Mouse (Mus musculus) megakaryocyte, embryonic 14.5 days (primary cell): ENCODE measurements around the gene Kif1b. TPM values are rescaled to one million over a fixed set of nuclear protein-coding genes. Genes with fewer than 3 reads are reported as not detected.
A peak's percentile ranks its signal among the peaks of the same experiment; 100 is the strongest.

Experiments
- H3K27me3 ChIP-seq: replicated peaks from 2 replicates; pipeline ENCODE3; 2012; ENCODE audit warnings: inconsistent platforms
- H3K36me3 ChIP-seq: replicated peaks from 2 replicates; pipeline ENCODE3; 2012; ENCODE audit warnings: low read length, inconsistent platforms, mixed read lengths
- H3K4me1 ChIP-seq: 2 replicates; pipeline ENCODE4 v1.6.1; 2012; ENCODE audit warnings: inconsistent platforms
- H3K4me3 ChIP-seq: replicated peaks from 2 replicates; pipeline ENCODE3; 2012; ENCODE audit warnings: moderate library complexity, mild to moderate bottlenecking, inconsistent platforms
- H3K9me3 ChIP-seq: 2 replicates; pipeline ENCODE4 v1.6.1; 2012; ENCODE audit warnings: inconsistent platforms
- FLI1 ChIP-seq: IDR thresholded peaks from 2 replicates; pipeline ENCODE4 v1.6.1; 2012; ENCODE audit warnings: low read length, inconsistent platforms, mixed read lengths
- GATA1 ChIP-seq: IDR thresholded peaks from 3 replicates; pipeline ENCODE4 v1.6.1; 2012; ENCODE audit warnings: mixed read lengths, low read length, inconsistent platforms, borderline replicate concordance
- polyA plus RNA-seq: library from polyadenylated mRNA; stranded (reverse); fragments of >175 nt; gene quantifications from 2 replicates; pipeline ENCODE4 v1.2.3, GENCODE M21; 2012; ENCODE audit warnings: low replicate concordance; ENCODE audit not compliant: insufficient read depth

Gene Kif1b
- polyA plus RNA-seq, 1 experiment = 0.87 TPM

DNA sequence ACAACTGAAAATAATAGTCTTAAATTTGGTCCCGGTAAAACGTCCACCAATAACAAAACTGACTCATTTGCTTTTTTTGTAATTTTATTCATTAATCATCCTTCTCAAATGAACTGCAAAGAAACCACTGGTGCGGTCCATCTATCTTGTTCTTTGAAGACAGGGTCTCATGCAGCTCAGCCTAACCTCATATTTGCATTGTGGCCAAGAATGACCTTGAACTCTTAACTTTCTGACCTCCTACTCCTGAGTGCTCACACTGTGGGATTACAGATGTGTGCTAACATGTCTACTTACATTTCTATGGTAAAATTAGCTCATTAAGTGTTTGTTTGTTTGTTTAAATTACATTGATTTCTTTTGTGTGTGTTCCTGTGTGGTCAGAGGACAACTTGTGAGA is 48.6 kb downstream of the Kif1b start:
- H3K9me3 ChIP-seq = no peaks in the 10 kb centered on the region
- H3K4me3 ChIP-seq = no peak overlapping the region
- no peak for TF ChIP-seq GATA1
- TF ChIP-seq FLI1 = no peak
- H3K36me3 ChIP-seq = no peaks in the 10 kb centered on the region
- H3K4me1 ChIP-seq = peaks cover 11% of the 10 kb centered on the region
- peaks cover 2% of the 10 kb centered on the region for H3K27me3 ChIP-seq

- Histone ChIP-seq H3K36me3 (no peaks in the 10 kb centered on the region), H3K4me3 (peak overlapping the region; percentile 10), H3K27me3 (peaks cover 2% of the 10 kb centered on the region), H3K4me1 (peaks cover 11% of the 10 kb centered on the region), H3K9me3 (no peaks in the 10 kb centered on the region)
- TF ChIP-seq FLI1 (no peak), GATA1 (no peak)
Observed at GRCm38 (mm10) chr4:149256511-149257300, 50.8 kb downstream of the Kif1b start.

DNA sequence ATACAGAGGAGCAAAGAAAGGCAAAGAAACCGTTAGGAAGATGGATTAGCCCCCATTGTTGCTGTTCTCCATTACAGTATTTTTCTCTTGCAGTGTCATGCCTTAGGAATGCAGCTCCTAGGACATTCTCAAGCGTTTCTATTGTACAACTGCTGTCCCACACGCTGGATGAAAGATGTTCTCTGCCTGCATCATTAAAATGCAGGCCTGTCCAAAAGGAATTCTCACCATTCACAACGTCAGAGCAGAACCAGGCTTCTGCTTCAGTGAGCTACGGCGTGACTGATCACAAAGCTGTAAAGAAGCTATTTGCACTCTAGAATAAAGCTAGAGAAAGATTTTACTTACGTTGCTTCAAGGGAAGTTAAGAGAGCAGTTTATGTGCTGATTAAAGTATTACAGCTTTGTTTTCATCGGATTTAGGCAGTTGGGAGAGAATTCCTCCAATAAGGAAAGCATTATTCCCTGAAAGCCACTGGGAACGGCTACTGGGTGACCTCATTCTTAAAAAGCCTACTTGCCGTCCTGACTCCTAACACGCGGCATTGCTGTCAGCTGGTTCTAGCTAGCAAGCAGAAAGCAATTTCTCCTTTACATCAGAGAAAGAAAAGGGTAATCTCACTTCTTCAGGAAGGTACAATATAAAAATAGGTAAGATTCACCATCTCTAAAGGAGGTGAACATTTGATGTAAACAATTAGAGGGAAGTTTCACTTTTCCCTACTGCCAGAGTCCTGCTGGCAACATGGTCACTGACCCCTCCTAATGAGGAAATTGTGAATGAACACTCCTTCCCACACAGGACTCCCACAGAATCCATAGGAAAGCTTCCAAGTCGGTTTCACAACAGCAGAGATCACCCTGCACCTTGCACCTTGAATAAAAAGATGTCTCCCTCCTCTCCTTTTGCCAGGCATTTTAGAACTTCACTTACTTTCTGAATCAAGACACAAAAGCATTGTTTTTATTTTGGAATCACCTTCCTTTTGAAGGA is 51.9 kb downstream of the Kif1b start:
- H3K4me1 ChIP-seq = peaks cover 11% of the 10 kb centered on the region
- H3K27me3 ChIP-seq = peaks cover 2% of the 10 kb centered on the region
- no peaks in the 10 kb centered on the region for H3K36me3 ChIP-seq
- H3K9me3 ChIP-seq = no peaks in the 10 kb centered on the region
- no peak overlapping the region for H3K4me3 ChIP-seq
- TF ChIP-seq GATA1 (no peak), FLI1 (no peak)

DNA sequence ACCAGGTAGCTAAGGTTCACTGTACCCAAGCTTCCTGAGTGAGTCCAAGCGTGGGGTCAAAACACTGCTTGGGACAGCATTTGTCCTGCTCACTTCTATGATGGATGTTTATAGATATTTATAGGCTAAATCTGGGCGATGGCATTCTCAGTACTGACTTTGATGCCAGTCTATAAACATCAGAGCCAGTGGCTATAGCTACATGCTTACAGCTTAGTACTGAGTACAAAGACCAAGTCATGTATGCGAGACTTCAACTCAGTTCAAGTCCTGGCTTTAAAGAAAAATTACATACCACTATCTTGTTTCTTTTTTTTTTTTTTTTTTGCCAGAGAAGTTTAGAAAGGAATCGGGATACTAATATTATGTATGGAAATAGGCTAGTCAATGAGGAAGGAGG is 52.7 kb downstream of the Kif1b start:
- no peaks in the 10 kb centered on the region for H3K9me3 ChIP-seq
- no peak overlapping the region for H3K4me3 ChIP-seq
- TF ChIP-seq GATA1 (no peak), FLI1 (no peak)
- H3K36me3 ChIP-seq = no peaks in the 10 kb centered on the region
- H3K27me3 ChIP-seq = peaks cover 2% of the 10 kb centered on the region
- peaks cover 10% of the 10 kb centered on the region for H3K4me1 ChIP-seq

- H3K4me3 ChIP-seq = no peak overlapping the region
- no peaks in the 10 kb centered on the region for H3K27me3 ChIP-seq
- no peaks in the 10 kb centered on the region for H3K9me3 ChIP-seq
- TF ChIP-seq FLI1 (no peak), GATA1 (no peak)
- H3K36me3 ChIP-seq = peaks cover 7% of the 10 kb centered on the region
- H3K4me1 ChIP-seq = no peaks in the 10 kb centered on the region
Observed at GRCm38 (mm10) chr4:149249311-149249710, 58.2 kb downstream of the Kif1b start.

DNA sequence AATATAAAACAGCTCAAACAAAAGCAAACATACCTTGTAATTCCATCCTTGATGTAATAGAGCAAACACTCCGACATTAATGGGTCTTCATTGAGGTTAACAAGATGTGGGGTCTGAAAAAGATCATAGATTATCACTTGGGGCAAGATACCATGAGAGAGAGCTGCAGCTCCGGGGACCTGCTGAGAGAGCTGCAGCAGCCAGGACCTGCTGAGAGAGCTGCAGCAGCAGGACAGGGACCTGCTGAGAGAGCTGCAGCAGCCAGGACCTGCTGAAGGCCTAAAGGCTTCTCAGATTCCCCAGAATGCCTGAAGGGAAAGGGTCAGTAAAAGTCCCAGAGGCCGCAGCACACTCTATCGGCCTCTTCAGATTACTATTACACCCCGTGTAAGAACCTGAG is 59.7 kb downstream of the Kif1b start:
- H3K27me3 ChIP-seq = no peaks in the 10 kb centered on the region
- TF ChIP-seq GATA1 = no peak
- no peak for TF ChIP-seq FLI1
- peaks cover 7% of the 10 kb centered on the region for H3K36me3 ChIP-seq
- no peaks in the 10 kb centered on the region for H3K4me1 ChIP-seq
- no peak overlapping the region for H3K4me3 ChIP-seq
- no peaks in the 10 kb centered on the region for H3K9me3 ChIP-seq

DNA sequence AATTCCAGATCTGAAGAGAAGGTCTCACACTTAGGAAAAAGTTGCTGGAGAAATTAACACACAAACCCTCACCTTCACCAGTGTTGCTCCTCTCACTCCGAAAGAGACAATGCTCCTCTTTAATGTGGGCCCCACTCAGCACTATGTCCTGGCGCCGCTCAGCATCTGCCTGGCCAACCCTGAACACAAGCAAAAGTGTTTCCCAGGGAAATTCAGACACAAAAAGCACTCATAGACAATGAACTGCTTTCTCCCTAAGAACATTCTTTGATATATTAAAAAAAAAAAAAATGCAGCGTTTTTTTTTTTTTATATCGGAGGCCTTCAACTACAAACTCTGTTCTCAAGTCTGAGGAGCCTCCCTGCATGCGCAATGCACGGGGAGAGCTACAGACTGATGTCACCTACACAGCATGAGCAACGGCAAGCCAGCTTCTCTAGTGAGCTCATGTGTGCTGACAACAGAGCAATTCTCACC is 60.3 kb downstream of the Kif1b start:
- no peak for TF ChIP-seq FLI1
- no peak for TF ChIP-seq GATA1
- H3K36me3 ChIP-seq = peaks cover 7% of the 10 kb centered on the region
- H3K9me3 ChIP-seq = no peaks in the 10 kb centered on the region
- H3K4me1 ChIP-seq = no peaks in the 10 kb centered on the region
- no peak overlapping the region for H3K4me3 ChIP-seq
- H3K27me3 ChIP-seq = no peaks in the 10 kb centered on the region

GRCm38 (mm10) chr4:149246578-149247155 is 60.8 kb downstream of the Kif1b start:
- no peak for TF ChIP-seq GATA1
- H3K36me3 ChIP-seq = peaks cover 7% of the 10 kb centered on the region
- no peaks in the 10 kb centered on the region for H3K27me3 ChIP-seq
- H3K4me1 ChIP-seq = no peaks in the 10 kb centered on the region
- H3K9me3 ChIP-seq = no peaks in the 10 kb centered on the region
- H3K4me3 ChIP-seq = no peak overlapping the region

GRCm38 (mm10) chr4:149237011-149237410 is 70.5 kb downstream of the Kif1b start:
- peaks cover 3% of the 10 kb centered on the region for H3K36me3 ChIP-seq
- H3K27me3 ChIP-seq = no peaks in the 10 kb centered on the region
- peaks cover 3% of the 10 kb centered on the region; the same call in 1 of the 2 replicates for H3K4me1 ChIP-seq
- TF ChIP-seq FLI1 = no peak
- TF ChIP-seq GATA1 = no peak
- H3K9me3 ChIP-seq = no peaks in the 10 kb centered on the region
- H3K4me3 ChIP-seq = no peak overlapping the region
